Mouse (Mus musculus): Measurements from ENCODE around the gene Nos3. TPM values are rescaled to one million over a fixed set of nuclear protein-coding genes. Genes with fewer than 3 reads are reported as not detected.

Gene Nos3
- polyA plus RNA-seq, 1 experiment from 2014 or later = 1.7 TPM

DNA sequence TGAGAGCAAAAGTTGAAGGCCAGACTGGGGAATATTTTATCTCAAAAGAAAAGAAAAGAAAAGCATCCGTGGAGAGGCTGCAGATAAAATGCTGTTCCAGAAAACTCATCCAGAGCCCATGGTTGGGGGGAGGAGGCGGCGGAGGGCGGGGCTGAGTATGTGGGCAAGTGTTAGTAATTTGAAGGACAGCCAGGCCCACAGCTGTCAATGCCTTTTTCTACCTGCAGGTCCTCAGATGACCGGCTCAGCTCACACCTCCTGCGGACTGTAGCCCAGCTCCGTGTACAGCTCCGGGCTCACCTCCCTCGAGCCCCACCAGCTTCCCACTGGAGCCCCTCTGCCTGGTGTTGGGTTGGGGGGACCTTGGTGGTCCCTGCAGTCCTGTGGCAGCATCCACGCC is 35.1 kb downstream of the Nos3 start:
- no peak for DNase-seq (ENCODE audit: low spot score)

DNA sequence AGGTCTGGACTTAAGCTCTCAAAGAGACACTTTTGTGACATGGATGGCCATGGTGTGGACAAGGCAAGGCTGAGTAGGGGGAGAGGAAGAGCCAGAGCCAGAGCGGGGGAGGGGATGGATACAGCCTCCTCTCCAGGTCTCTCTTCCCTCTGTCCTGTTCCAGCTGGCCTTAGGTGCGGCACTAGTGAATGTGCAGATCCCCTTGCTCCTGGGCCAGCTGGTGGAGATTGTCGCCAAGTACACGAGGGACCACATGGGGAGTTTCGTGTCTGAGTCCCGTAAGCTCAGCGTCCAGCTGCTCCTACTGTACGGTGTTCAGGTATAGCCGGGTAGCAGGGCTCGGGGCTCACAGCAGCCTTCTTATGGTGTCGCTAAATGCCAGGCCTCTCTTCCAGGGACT is 35.8 kb downstream of the Nos3 start:
- DNase-seq (ENCODE audit: low spot score) = no peak

DNA sequence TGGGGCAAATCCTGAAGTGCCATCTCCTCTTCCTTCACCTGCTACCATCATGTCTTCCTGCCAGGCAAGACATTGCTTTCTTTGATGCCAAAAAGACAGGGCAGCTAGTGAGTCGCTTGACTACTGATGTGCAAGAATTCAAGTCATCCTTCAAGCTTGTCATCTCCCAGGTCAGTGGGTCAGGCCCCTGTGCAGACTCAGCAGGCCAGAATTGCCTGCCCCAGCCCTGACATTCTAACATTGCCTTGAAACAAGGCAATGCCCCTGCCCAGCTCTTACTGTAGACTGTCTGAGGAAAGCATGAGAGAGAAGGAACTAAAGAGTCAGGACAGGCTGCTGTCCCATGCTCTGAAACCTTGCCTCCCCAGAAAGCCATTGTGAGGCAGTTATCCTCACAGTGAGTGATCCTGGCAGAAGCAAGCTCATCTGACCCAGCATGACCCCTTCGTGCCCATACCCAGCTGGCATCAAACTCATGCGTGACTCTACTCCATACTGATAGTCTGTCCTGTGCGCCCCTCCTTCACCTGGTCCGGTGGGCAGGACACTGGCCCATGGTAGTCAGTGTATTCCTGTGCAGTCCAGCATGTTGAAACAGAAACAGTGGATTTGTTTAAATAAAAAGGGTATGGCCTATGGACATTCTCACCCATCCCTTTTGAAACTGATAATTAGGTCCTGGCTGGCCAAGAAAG is 36.4 kb downstream of the Nos3 start:
- no peak for DNase-seq (ENCODE audit: low spot score)

DNA sequence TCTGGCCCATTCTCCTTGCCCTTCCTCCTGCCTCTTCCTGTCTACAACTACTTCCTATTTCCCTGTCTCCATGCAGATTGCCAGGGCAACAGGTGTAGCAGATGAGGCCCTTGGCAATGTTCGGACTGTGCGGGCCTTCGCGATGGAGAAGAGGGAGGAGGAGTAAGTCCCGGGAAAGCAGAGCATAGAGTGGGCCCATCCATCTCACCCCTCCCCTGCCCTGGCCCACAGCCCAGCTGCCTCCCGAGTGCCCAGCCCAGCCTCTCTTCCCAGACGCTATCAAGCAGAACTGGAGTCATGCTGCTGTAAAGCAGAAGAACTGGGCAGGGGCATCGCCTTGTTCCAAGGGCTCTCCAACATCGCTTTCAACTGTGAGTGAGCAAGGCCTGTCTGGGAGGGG is 37.4 kb downstream of the Nos3 start:
- no peak for DNase-seq (ENCODE audit: low spot score)

DNA sequence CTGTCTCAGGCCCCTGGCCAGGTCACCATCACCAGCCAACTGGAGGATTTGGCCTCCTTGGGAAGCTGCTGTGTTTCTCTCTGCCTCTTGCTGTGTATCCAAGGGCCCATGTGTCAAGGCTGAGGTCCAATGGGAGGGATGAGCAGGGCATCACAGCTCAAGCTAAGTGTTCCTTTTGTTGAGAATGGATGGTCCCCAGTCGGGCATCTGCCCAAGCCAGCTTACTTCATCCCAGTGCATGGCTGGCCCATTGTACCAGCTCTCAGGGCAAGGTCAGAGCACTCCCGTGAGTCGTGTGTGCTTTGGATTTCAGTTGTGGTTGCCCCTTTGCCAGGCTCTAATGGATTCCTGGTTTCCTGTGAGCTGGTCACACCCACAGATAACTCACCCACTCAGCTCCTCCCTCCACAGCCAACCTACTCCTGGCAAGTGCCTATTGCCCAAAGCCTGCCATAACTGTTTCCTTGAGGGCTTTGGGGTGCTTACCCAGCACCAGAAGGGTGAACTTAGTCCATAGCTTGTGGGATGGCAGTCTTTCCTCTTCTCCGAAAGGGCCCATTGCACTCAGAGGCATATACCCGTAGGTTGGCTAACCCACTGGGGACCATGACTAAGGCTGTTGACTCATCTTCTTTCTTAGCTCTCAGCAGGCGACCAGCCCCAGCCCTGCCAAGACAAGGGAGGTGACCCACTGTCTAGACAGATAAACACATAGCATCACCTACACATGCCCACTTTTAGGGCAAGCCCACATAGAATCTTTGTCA is 40.2 kb downstream of the Nos3 start:
- DNase-seq (ENCODE audit: low spot score) = no peak

DNA sequence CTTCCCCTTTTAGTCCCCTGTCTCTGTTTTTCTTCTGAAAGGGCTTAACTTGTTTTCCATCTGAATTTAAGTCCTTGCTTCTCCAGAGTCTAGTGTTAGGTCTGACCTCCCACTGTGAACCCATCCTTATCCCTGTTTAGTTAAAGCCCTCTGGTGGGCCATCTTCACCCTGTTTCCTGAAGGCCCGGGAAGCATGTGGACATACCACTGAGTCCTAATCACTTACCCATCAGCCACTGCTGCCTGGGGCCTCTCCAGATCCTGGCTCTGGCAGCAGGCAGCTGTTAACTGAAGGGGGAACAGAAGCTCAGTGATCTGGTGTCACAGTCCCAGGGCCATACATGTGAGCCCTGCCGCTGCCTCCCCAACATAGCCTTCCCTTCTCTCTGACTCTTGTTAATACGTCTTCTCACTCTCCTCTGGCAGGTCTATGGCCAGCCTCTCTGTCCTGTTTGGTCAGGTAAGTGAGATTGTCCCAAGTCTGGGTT is 40.8 kb downstream of the Nos3 start:
- no peak for DNase-seq (ENCODE audit: low spot score)

DNA sequence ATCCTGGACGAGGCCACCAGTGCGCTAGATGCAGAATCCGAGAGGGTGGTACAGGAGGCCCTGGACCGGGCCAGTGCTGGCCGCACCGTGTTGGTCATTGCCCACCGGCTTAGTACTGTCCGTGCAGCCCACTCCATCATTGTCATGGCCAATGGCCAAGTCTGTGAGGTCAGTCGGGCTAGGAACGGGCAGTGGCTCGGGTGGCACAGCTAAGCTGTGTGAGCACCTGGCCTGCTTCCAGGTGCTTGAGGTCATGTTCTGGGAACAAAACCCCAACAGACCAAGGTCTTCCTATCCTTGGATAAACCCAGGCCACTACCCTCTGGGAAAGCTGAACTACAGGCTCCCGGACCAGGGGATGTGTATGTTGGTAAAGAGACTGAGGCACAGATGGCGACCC is 44.0 kb downstream of the Nos3 start:
- DNase-seq (ENCODE audit: low spot score) = no peak

DNA sequence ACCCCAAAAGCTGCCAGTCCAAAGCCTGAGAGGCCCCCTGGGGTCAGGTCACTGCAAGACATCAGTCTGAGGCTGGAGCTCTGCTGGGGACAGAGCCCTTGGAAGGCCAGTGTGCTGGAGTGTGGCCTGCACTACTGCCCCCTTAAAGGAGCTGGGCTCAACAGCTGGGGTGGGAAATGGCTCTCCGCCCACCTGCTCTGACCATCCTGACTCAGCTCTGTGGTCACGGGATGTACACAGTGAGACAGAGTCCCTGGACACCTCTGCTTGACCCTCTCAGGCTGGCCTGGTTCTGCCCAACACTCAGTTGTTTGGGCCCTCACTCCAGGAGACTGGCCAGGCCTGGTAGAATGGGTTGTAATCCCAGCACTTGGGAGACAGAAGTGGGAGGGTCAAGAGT is 44.9 kb downstream of the Nos3 start:
- no peak for DNase-seq (ENCODE audit: low spot score)

DNA sequence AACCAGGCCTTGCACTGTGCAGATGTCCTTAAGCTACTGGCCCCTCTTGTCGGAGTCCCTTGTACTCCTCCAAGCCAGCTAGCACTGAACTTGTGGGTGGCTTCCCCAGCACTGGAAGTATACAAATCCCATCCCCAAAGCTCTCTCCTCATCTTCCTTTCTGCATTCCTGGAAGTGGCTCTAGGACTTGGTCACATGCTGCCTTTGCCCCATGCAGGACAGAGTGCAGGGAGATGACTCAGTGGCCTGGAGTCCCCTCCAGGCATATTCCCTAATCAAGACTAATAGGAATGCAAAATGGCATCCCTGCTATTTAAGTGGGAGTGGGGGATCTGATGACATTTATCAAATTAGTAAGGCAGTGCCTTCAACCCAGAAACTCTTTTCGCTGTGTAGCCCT is 47.5 kb downstream of the Nos3 start:
- DNase-seq (ENCODE audit: low spot score) = no peak

DNA sequence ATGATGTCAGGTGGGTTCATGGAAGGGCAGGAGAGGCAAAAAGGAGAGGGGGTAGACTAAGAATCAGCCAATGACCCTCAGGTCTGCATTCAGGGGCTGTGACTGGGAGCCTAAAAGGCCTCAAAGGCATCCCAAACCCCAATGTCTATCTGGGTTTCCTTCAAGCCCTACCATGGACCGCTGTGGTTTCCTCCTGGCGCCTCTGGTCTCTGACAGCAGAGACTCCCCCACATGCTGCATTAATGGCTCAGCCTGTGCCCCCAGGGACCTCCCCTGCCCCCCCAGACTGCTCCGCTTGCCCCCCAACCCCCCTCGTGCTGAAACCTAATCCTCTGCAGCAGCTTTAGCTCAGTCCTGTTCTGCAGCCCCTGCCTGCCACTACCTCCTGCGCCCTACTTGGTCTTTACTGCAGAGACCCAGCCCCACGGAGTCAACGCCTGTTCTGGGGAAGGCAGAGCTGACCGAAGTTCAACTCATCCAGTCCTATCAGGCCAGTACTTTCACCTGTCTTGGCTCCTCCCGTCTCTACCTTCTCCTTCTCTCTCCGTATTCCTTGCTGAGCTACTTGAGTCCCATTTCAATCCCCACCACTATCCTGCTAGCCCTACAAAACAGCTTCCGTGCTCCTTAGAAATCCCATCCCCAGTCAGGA is 48.6 kb downstream of the Nos3 start, which contains the start of gene Asic3:
TSS of gene Asic3 (plus strand) at position 351 of the 652 bp plus-strand sequence.
- DNase-seq (ENCODE audit: low spot score) = no peak

DNA sequence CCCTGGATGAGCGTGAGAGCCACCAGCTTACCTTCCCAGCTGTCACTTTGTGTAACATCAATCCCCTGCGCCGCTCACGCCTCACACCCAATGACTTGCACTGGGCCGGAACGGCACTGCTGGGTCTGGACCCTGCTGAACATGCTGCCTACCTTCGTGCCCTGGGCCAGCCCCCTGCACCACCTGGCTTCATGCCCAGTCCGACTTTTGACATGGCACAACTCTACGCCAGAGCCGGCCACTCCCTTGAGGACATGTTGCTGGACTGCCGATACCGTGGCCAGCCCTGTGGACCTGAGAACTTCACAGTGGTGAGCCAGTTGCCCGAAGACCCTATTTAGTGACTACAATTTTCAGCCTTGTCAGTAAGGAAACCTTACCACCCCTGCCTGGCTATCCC is 49.3 kb downstream of the Nos3 start:
- DNase-seq (ENCODE audit: low spot score) = no peak

DNA sequence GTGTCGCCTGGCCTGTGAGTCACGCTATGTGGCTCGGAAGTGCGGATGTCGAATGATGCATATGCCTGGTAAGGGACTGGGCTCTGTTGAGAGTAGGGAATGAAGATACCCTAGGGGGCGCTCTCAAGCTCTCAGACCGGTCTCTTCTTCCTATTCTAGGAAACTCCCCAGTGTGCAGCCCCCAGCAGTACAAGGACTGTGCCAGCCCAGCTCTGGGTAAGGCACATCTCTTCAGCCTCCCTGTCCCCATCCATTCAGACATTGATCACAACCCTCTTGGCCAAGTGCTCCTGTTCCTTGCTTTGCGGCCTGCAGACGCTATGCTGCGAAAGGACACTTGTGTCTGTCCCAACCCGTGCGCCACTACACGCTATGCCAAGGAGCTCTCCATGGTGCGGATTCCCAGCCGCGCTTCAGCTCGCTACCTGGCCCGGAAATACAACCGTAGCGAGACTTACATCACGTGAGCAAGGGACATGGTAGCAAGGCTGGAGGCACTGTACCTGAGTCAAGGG is 51.7 kb downstream of the Nos3 start:
- DNase-seq (ENCODE audit: low spot score) = peak; percentile 84

DNA sequence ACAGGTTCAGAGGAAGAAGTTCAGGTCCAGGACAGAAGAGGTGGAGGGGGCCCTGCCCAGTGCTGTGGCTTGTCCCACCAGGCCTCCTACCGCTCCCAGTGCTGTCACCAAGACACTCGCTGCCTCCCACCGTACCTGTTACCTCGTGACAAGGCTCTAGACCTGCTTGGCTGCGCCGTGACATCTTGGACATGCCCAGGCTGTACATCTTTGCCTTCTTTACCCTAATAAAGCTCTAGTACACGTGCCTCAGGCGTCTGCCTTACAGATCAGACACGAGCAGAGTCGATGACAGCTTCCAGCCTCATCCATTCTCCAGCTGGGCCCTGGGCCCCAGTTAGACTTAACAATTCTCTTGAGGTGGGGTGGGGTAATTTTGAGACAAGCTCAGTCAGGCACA is 53.0 kb downstream of the Nos3 start:
- no peak for DNase-seq (ENCODE audit: low spot score)

DNA sequence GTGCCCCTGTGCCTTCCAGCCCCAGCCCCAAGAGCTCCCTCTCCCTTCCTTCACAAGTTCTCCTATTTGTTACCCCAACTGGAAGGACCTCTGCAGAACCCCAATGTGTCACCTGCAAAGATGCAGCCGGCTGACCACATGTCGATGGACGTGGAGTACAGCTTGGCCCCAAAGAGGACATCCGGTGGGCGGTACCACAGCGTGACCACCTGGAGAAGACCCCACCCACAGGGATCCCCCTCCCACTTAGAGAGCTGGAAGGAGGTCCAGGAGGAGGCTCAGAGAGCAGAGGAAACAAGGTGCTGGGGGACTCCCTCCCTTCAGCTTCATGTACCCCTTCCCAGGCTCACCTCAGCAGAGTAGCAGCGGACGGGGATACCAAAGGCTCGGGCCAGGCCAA is 55.8 kb downstream of the Nos3 start:
- no peak for DNase-seq (ENCODE audit: low spot score)

DNA sequence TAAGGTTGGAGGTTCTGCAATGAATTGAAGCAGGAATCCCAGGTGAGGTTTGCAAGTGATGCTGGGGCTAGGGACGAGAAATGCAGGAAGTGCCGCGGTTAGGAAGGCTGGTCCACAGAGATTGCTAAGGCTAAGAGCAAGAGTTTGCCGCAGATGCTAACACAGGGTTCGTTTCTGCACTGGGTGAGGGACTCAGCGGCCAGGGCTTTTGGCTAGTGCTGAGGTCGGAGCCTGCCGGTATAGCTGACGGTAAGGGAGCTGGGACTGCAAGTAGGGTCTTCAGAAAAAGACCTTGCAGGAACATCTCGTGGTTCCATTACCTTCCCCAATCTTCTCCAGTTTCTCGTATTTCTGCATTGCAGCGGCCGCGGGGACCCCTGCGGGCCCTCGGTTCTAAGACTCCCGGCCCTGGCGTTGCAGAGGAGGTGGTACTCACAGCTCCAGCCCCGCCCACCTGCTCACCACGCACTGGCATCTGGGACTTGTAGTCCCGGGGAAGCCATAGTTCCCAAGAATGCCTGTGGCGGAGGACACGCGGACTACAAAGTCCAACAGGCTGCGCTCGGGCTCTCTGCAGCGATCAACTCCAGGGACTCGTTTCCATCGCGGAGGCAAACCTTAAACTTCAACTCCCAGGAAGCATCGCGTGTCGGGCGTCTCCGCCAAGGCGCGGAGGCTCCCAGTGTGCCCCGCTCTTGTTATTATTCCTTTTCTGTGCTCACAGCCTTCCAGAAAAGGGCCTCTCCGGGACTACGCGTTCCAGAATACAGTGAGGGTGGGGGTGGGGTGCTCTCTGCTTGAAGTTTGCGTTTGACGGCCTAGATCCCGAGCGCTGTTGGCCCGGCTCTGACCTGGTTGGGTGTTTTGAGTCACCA is 58.8 kb downstream of the Nos3 start, which contains the start of the genes Cdk5 and Slc4a2:
TSS of gene Cdk5 (minus strand) at position 402 of the 875 bp plus-strand sequence.
TSS of gene Slc4a2 (plus strand) at position 709 of the 875 bp plus-strand sequence.
- DNase-seq (ENCODE audit: low spot score) = peak; percentile 99

DNA sequence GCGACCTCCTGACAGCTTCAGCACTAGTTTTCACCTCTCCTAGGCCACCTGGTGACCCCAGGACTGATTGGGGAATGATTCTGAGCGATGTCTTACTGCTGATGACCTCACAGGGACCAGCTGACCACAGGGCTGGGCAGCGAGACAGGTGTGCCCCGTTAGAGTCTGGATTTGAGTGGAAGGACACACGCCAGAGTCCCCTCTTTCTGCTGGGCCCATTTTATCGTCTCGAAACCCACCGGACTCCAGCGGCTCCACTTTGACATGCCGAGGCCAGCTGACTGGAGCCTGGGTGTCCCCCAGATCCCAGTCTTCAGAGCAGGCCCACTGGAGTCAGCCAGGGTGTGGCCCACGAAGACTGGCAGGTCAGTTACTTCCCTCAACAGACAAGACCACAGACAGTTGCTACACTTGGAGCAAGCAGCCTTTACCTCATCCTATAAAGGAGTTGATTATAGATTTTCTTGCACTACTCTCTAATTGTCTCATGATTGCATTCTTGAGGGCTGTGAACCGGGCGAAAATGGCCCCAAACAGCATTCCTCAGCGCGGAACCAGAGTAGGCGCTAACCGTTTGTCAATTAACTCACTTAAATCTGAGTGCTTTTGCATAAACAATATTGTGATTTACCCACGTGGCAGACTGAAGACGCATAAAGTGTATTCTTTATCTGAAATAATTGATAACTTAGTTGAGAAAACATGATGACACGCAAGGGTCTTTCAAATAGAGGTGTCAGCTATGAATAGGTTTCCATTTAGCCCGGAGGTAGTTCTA is 59.6 kb downstream of the Nos3 start:
- DNase-seq (ENCODE audit: low spot score) = peak; percentile 27

DNA sequence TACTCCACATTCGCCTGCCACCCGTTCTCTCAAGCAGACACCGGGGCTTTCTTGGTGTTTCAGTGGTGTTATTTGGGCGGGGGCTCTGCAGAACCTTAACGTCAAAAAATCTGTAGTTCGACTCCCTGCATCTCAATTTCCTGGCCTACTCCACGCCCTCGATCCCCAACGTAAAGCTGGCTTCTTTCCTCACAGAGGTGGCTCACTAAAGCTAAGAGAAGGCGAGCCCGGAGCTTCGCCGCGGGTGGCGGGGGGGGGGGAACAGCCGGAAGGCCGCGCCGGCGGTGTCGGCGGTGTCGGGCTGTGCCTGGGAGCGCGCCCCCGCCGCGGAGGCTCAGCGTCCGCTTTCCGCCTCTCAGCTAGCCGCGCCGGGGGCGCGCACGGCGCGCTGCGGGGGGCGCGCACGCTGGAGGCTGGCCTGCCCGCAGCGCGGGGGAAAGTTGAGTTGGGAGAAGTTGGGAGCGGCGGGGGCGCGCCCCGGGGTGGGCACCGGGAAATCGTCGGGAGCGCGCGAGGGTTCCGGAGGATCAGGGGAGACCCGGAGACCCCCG is 60.3 kb downstream of the Nos3 start:
- peak; percentile 93 for DNase-seq (ENCODE audit: low spot score)

DNA sequence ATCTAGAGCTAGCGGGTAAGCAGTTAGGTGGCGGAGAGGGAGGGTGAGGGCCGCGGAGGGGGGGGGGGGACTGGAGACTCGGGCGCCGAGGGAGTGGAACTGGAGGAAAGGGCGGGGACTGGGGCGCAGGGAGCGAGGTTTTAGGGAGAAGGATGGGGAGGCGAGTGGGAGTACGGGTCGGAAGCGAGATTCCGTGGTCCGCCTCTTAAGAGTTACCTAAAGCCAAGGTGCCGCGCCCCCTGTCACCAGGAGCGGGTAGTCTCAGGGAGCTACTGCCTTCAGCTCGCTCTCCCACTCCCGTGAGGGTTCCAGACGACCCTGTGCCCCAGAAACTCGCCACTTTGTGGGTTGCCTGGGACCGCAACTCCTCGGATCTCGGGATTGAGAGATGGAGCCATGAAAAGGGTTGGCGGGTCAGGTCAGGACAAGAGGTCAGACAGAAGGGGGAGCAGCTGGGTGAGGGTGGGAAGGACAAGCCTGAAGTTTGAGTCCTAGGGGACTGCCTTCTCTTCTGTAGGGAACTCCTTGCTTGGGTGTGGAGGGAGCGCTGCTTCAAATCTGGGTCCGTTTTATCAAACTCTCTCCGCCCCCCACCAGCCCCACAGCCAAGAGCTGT is 60.9 kb downstream of the Nos3 start:
- peak; percentile 73 for DNase-seq (ENCODE audit: low spot score)

DNA sequence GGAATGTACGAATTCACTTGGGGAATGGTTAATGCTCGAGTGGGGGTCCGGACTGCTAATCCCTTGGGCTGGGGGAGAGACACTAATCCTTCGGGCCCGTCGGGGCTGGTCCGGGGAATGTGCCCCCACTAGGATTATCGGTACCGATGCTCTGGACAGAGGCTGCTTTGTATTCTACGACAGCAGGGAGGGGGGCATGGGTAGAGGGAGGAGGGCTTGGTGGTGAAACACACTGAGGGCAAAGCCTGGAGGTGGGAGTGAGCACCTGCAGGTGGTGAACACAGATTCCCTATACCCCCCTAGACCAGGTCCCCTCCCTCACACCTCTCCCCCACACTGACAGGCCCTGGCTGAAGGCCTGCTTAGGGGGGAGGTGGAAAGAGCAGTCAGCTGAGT is 61.4 kb downstream of the Nos3 start:
- DNase-seq (ENCODE audit: low spot score) = peak; percentile 28
